In the genomic region with DNA sequence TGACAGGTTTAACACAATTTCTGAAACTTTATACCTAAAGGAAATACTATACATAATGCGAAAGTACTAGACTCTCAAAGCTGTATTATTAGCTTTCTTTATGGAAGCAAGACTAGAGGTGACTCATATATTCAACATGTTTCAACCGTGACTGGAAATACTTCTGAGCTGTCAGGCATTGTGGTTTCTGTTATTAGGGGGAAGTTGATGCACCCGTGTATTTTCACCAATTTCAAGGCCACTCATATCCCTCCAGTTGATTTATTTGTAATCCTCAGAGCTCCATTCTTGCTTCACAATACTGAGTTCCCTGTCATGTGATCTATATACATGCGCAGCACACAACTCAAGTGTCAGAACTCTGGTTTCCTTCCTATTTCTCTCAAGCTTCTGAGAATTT, we compare ENCODE assay signal across 28 mouse cellular contexts. TPM values are rescaled to one million over a fixed set of nuclear protein-coding genes. Genes with fewer than 3 reads are reported as not detected.
DNase-seq lines count a peak whose midpoint lies in the region; TF ChIP-seq lines count a peak whose summit lies in the region.
"Had no signal": no experiment of that assay in that cellular context is flagged by ENCODE, and none has a peak within 500 bp of the region (broad histone marks: within the 10 kb centered on the region; RNA-seq: fewer than 3 reads in every experiment).

No protein-coding gene starts in this region.

- H3K4me1 ChIP-seq in CH12.LX (ENCODE audit: control insufficient read depth in 1 of 2, insufficient read depth in 2 of 2), result peaks cover 0 to 5% of the 10 kb centered on the region in 2 experiments; a peak in 1 of 4 replicates
- H3K4me1 ChIP-seq: forebrain, embryonic 10.5 days; forebrain, embryonic 13.5 days; heart, embryonic 12.5 days; heart, embryonic 15.5 days; hindbrain, embryonic 12.5 days; hindbrain, embryonic 15.5 days had no signal

- no peak for TF ChIP-seq RAD21 in CH12.LX (IDR thresholded peaks at IDR 0.05; ENCODE audit: low read depth, low read length)

- H3K27ac ChIP-seq in CH12.LX (ENCODE audit: insufficient read depth, low read depth), result no peak overlapping the region
- H3K27ac ChIP-seq: embryonic facial prominence, embryonic 12.5 days; forebrain, embryonic 10.5 days; forebrain, embryonic 13.5 days; gastrocnemius, adult 2 months; heart, embryonic 15.5 days; hindbrain, embryonic 12.5 days; hindbrain, embryonic 15.5 days had no signal

- H3K4me3 ChIP-seq in CH12.LX (replicated peaks in 1 of 3; ENCODE audit: low read depth in 2 of 3, low read length in 2 of 3, poor library complexity in 1 of 3), result no peak overlapping the region
- H3K4me3 ChIP-seq: embryonic facial prominence, embryonic 12.5 days; forebrain, embryonic 10.5 days; forebrain, embryonic 13.5 days; gastrocnemius, adult 2 months; heart, embryonic 12.5 days; heart, embryonic 15.5 days; hindbrain, embryonic 12.5 days; hindbrain, embryonic 15.5 days had no signal

- H3K79me2 ChIP-seq in CH12.LX (replicated peaks; ENCODE audit: control insufficient read depth, extremely low read depth, insufficient read depth, poor library complexity, severe bottlenecking), result no peaks in the 10 kb centered on the region

- no peak overlapping the region for H3K4me2 ChIP-seq in CH12.LX (ENCODE audit: insufficient read depth, low read depth, poor library complexity, severe bottlenecking)
- H3K4me2 ChIP-seq: embryonic facial prominence, embryonic 12.5 days; forebrain, embryonic 13.5 days; heart, embryonic 12.5 days; heart, embryonic 15.5 days; hindbrain, embryonic 12.5 days; hindbrain, embryonic 15.5 days had no signal

- no peaks in the 10 kb centered on the region for H3K36me3 ChIP-seq in CH12.LX (replicated peaks in 1 of 2; ENCODE audit: control insufficient read depth in 1 of 2, insufficient read depth in 1 of 2, low read length in 1 of 2)
- H3K36me3 ChIP-seq: embryonic facial prominence, embryonic 12.5 days; forebrain, embryonic 10.5 days; heart, embryonic 12.5 days; heart, embryonic 15.5 days; hindbrain, embryonic 12.5 days; hindbrain, embryonic 15.5 days had no signal

- in situ Hi-C loops in CH12.LX (cut with MboI; ENCODE audit: low pct_ligation_motif_present, low pct_unique_long_range_greater_than_20kb, low sequenced_read_pairs), result no loop called here

- no peak for TF ChIP-seq EP300 in CH12.LX (IDR thresholded peaks at IDR 0.05; ENCODE audit: low read length)

- intact Hi-C loops in gastrocnemius, postnatal 36 days (cut with DNase I), result no loop called here
- intact Hi-C loops in heart, postnatal 14 days (cut with DNase I), result no loop called here

- H3K27me3 ChIP-seq in CH12.LX (replicated peaks), result no peaks in the 10 kb centered on the region
- H3K27me3 ChIP-seq: embryonic facial prominence, embryonic 12.5 days; forebrain, embryonic 13.5 days; heart, embryonic 12.5 days; heart, embryonic 15.5 days; hindbrain, embryonic 12.5 days; hindbrain, embryonic 15.5 days; Patski had no signal

- TF ChIP-seq CTCF in CH12.LX (conservative IDR thresholded peaks at IDR 0.05 in 1 of 2, IDR thresholded peaks at IDR 0.05 in 1 of 2; ENCODE audit: low read depth in 2 of 2, low read length in 2 of 2), result no peak

- H3K9ac ChIP-seq in CH12.LX (ENCODE audit: insufficient read depth, low read depth), result no peak overlapping the region
- H3K9ac ChIP-seq: embryonic facial prominence, embryonic 12.5 days; forebrain, embryonic 13.5 days; forebrain, postnatal 0 days; heart, embryonic 12.5 days; heart, embryonic 15.5 days; hindbrain, embryonic 12.5 days; hindbrain, embryonic 15.5 days had no signal

- H3K9me3 ChIP-seq in CH12.LX (replicated peaks; ENCODE audit: low read length), result no peaks in the 10 kb centered on the region
- H3K9me3 ChIP-seq: embryonic facial prominence, embryonic 12.5 days; forebrain, embryonic 10.5 days; forebrain, embryonic 13.5 days; heart, embryonic 12.5 days; heart, embryonic 15.5 days; hindbrain, embryonic 12.5 days; hindbrain, embryonic 15.5 days had no signal

- DNase-seq in 416B (ENCODE audit: low read depth), result peak; percentile 91
- peak; percentile 28 for DNase-seq in CH12.LX (ENCODE audit: extremely low read depth)
- DNase-seq in c-Kit-positive CD71-negative TER-119-negative erythroid progenitor cells, embryonic 14.5 days (ENCODE audit: low read depth), result peak; percentile 34
- no peak for DNase-seq in c-Kit-positive CD71-positive TER-119-positive erythroid progenitor cells, embryonic 14.5 days (ENCODE audit: low spot score)
- DNase-seq in gastrocnemius, postnatal 36 days, result no peak
- DNase-seq in heart, postnatal 14 days, result no peak
- DNase-seq: adrenal gland, adult 2 months; adrenal gland, postnatal 14 days; B cell, adult 2 months; cerebellum, adult 18-20 months; cerebellum, adult 9-10 months; cerebellum, postnatal 14 days; forebrain, postnatal 0 days; gastrocnemius, adult 2 months; gastrocnemius, postnatal 14 days; heart, adult 18-20 months; heart, postnatal 10 days; kidney, adult 2 months had no signal

- dilution Hi-C loops in CH12.LX (cut with MboI; ENCODE audit: extremely low pct_ligation_motif_present, extremely low pct_unique_long_range_greater_than_20kb, low sequenced_read_pairs), result no loop called here

- no peak for TF ChIP-seq POLR2A in CH12.LX (IDR thresholded peaks at IDR 0.05; ENCODE audit: low read depth, low read length)

TF ChIP-seq in CH12.LX, 34 proteins besides CTCF, POLR2A, EP300 and RAD21:
- TF ChIP-seq NELFE (IDR thresholded peaks at IDR 0.05; ENCODE audit: low read depth, low read length), result no peak
- no peak for TF ChIP-seq CHD1 (IDR thresholded peaks at IDR 0.05; ENCODE audit: low read depth, low read length)
- TF ChIP-seq E2F4 (IDR thresholded peaks at IDR 0.05; ENCODE audit: insufficient replicate concordance, low read depth, low read length), result no peak
- TF ChIP-seq POLR2AphosphoS2 (IDR thresholded peaks at IDR 0.05; ENCODE audit: low read depth, low read length), result no peak
- TF ChIP-seq MAZ (IDR thresholded peaks at IDR 0.05; ENCODE audit: low read depth, low read length), result no peak
- no peak for TF ChIP-seq MXI1 (IDR thresholded peaks at IDR 0.05; ENCODE audit: low read depth, low read length)
- TF ChIP-seq ZC3H11A (IDR thresholded peaks at IDR 0.05; ENCODE audit: low read depth, low read length), result no peak
- no peak for TF ChIP-seq NRF1 (IDR thresholded peaks at IDR 0.05; ENCODE audit: low read depth, low read length)
- no peak for TF ChIP-seq TBP (conservative IDR thresholded peaks at IDR 0.05; ENCODE audit: low read depth, low read length)
- TF ChIP-seq MAX (IDR thresholded peaks at IDR 0.05; ENCODE audit: low read length), result no peak
- no peak for TF ChIP-seq SMC3 (IDR thresholded peaks at IDR 0.05; ENCODE audit: low read depth, low read length)
- no peak for TF ChIP-seq RCOR1 (conservative IDR thresholded peaks at IDR 0.05; ENCODE audit: low read depth, low read length)
- no peak for TF ChIP-seq ZMIZ1 (IDR thresholded peaks at IDR 0.05; ENCODE audit: low read depth, low read length)
- no peak for TF ChIP-seq ZNF384 (IDR thresholded peaks at IDR 0.05; ENCODE audit: low read depth, low read length)
- no peak for TF ChIP-seq USF1 (IDR thresholded peaks at IDR 0.05; ENCODE audit: low read depth, low read length)
- TF ChIP-seq GABPA (IDR thresholded peaks at IDR 0.05; ENCODE audit: insufficient replicate concordance, low read depth, low read length), result no peak

RNA-seq across cellular contexts. Expression of a gene that starts 46.4 kb away (rescaled TPM):
- total RNA-seq in CH12.LX (2012; rRNA removed) (not detected in 2 replicates), CH12.LX (2014; rRNA removed) (not detected in 2 replicates)
- polyA plus RNA-seq in CH12.LX (2012; ENCODE audit: insufficient read length, low read depth), result not detected in 2 replicates
- 10 to 100 TPM in 1 of 2 experiments, 1 to 10 TPM in 1; 5.5 to 10.7 TPM for total RNA-seq in gastrocnemius, postnatal 36 days (2021)
- total RNA-seq in heart, postnatal 14 days (2021), result under 1 TPM; 0.10 to 0.17 TPM
- total RNA-seq: hematopoietic stem cell, adult 5-6 weeks had no signal
- polyA plus RNA-seq: CD4-positive, CD25-positive, alpha-beta regulatory T cell, adult 4 months; Patski had no signal

Comparison
In these comparisons a context has a peak if more than half of its experiments do, and no peak if none do; other contexts are left out.
1. DNase-seq: peak in 416B (single experiment), CH12.LX (single experiment) and c-Kit-positive CD71-negative TER-119-negative erythroid progenitor cells, embryonic 14.5 days (single experiment); none in c-Kit-positive CD71-positive TER-119-positive erythroid progenitor cells, embryonic 14.5 days (single experiment), gastrocnemius, postnatal 36 days (0 of 2) and heart, postnatal 14 days (0 of 2).
2. RNA of a gene that starts 46.4 kb away (total RNA-seq): 5.5 to 10.7 TPM in gastrocnemius, postnatal 36 days; 0.10 to 0.17 TPM in heart, postnatal 14 days and not detected in CH12.LX; every median in the first group is over 4 times any median in the second.